ENCODE assay signal across 23 mouse cellular contexts in genomic region chr19:42278461-42278860, GRCm38 (mm10). TPM values are rescaled to one million over a fixed set of nuclear protein-coding genes. Genes with fewer than 3 reads are reported as not detected.
DNase-seq lines count a peak whose midpoint lies in the region; ATAC-seq and TF ChIP-seq lines count a peak whose summit lies in the region.
"Had no signal": no experiment of that assay in that cellular context is flagged by ENCODE, and none has a peak within 500 bp of the region (broad histone marks: within the 10 kb centered on the region; RNA-seq: fewer than 3 reads in every experiment).

No protein-coding gene starts in this region.

- H3K4me3 ChIP-seq in gastrocnemius, adult 2 months = no peak overlapping the region
- no peak overlapping the region for H3K4me3 ChIP-seq in hindbrain, postnatal 0 days (ENCODE audit: low read length)
- H3K4me3 ChIP-seq: embryonic facial prominence, embryonic 13.5 days; embryonic facial prominence, embryonic 15.5 days; erythroblast, embryonic 14.5 days; forebrain, embryonic 10.5 days; forebrain, embryonic 12.5 days had no signal

- intact Hi-C loops in gastrocnemius, adult 2 months (cut with DNase I) = no loop called here
- intact Hi-C loops in gastrocnemius, postnatal 36 days (cut with DNase I) = no loop called here
- intact Hi-C loops in gastrocnemius, postnatal 14 days (cut with DNase I; ENCODE audit: low total_unique reads) = no loop called here

- no peak overlapping the region for H3K9ac ChIP-seq in hindbrain, postnatal 0 days (replicated peaks; ENCODE audit: low read length)
- H3K9ac ChIP-seq: embryonic facial prominence, embryonic 13.5 days; embryonic facial prominence, embryonic 15.5 days; forebrain, embryonic 12.5 days had no signal

- WGBS in hindbrain, postnatal 0 days = 81% methylated on average over 5 of the region's 5 CpGs

- H3K27me3 ChIP-seq in hindbrain, postnatal 0 days (ENCODE audit: insufficient read depth, low read length) = no peaks in the 10 kb centered on the region
- H3K27me3 ChIP-seq: embryonic facial prominence, embryonic 13.5 days; embryonic facial prominence, embryonic 15.5 days; forebrain, embryonic 12.5 days had no signal

- H3K27ac ChIP-seq in gastrocnemius, adult 2 months = peak overlapping the region; percentile 40; the same call in 1 of the 2 replicates
- H3K27ac ChIP-seq in hindbrain, postnatal 0 days = no peak overlapping the region
- H3K27ac ChIP-seq: embryonic facial prominence, embryonic 13.5 days; embryonic facial prominence, embryonic 15.5 days; forebrain, embryonic 10.5 days; forebrain, embryonic 12.5 days had no signal

- no peaks in the 10 kb centered on the region for H3K36me3 ChIP-seq in hindbrain, postnatal 0 days (ENCODE audit: insufficient read depth, low read length)
- H3K36me3 ChIP-seq: embryonic facial prominence, embryonic 13.5 days; embryonic facial prominence, embryonic 15.5 days; forebrain, embryonic 10.5 days; forebrain, embryonic 12.5 days had no signal

- TF ChIP-seq CTCF in gastrocnemius, adult 2 months (IDR thresholded peaks at IDR 0.05) = no peak
- TF ChIP-seq CTCF in hindbrain, postnatal 0 days (IDR thresholded peaks at IDR 0.05; ENCODE audit: low read depth) = no peak

- no peak overlapping the region for H3K4me2 ChIP-seq in hindbrain, postnatal 0 days (ENCODE audit: low read depth, low read length)
- H3K4me2 ChIP-seq: embryonic facial prominence, embryonic 13.5 days; embryonic facial prominence, embryonic 15.5 days; forebrain, embryonic 12.5 days had no signal

- no peaks in the 10 kb centered on the region for H3K4me1 ChIP-seq in hindbrain, postnatal 0 days (ENCODE audit: insufficient read depth, low read length)
- H3K4me1 ChIP-seq: embryonic facial prominence, embryonic 13.5 days; embryonic facial prominence, embryonic 15.5 days had no signal

- ATAC-seq in hindbrain, postnatal 0 days = no peak
- ATAC-seq: forebrain, embryonic 14.5 days; forebrain, embryonic 16.5 days had no signal

- H3K9me3 ChIP-seq in hindbrain, postnatal 0 days (ENCODE audit: low read length) = no peaks in the 10 kb centered on the region
- H3K9me3 ChIP-seq: embryonic facial prominence, embryonic 13.5 days; embryonic facial prominence, embryonic 15.5 days; forebrain, embryonic 10.5 days; forebrain, embryonic 12.5 days had no signal

- peak; percentile 68 for DNase-seq in gastrocnemius, adult 2 months
- DNase-seq in gastrocnemius, postnatal 36 days = no peak
- DNase-seq in gastrocnemius, postnatal 25 days = peak; percentile 46
- no peak for DNase-seq in gastrocnemius, postnatal 14 days
- no peak for DNase-seq in hindbrain, postnatal 0 days (ENCODE audit: low spot score)
- DNase-seq: adrenal gland, adult 2 months; adrenal gland, postnatal 10 days; adrenal gland, postnatal 25 days; cerebellum, adult 11 months; cerebellum, adult 18-20 months; cerebellum, adult 8-10 months; cerebellum, adult 9-11 months; cerebellum, postnatal 14 days; cerebellum, postnatal 36 days; embryo, embryonic 11 days had no signal

RNA-seq across cellular contexts. Expression of gene Golga7b, which starts 31.1 kb away (rescaled TPM):
- 1 to 10 TPM; 2.3 to 2.4 TPM for total RNA-seq in gastrocnemius, adult 2 months (2021)
- total RNA-seq in gastrocnemius, postnatal 36 days (2021) = 1 to 10 TPM; 2.0 to 3.2 TPM
- total RNA-seq in gastrocnemius, postnatal 25 days (2021) = 1 to 10 TPM; 1.7 to 2.3 TPM
- 1 to 10 TPM; 3.1 to 4.8 TPM for total RNA-seq in gastrocnemius, postnatal 14 days (2021)
- total RNA-seq in hindbrain, postnatal 0 days (2014; rRNA removed) = 80.0 and 84.8 TPM in 2 replicates
- polyA plus RNA-seq in hindbrain, postnatal 0 days (2015; fragmentation: Nextera tagmentation; extraction: Ambion mirVana) = 58.7 and 62.4 TPM in 2 replicates
- total RNA-seq: common myeloid progenitor, adult 5-6 weeks had no signal
- polyA plus RNA-seq: erythroblast, embryonic 14.5 days had no signal

Comparison
In these comparisons a context has a peak if more than half of its experiments do, and no peak if none do; other contexts are left out.
1. DNase-seq: peak in gastrocnemius, adult 2 months (single experiment) and gastrocnemius, postnatal 25 days (single experiment); none in gastrocnemius, postnatal 36 days (0 of 2), gastrocnemius, postnatal 14 days (single experiment) and hindbrain, postnatal 0 days (single experiment).
2. RNA of gene Golga7b, which starts 31.1 kb away (total RNA-seq): 80.0 to 84.8 TPM in hindbrain, postnatal 0 days; 3.1 to 4.8 TPM in gastrocnemius, postnatal 14 days, 2.0 to 3.2 TPM in gastrocnemius, postnatal 36 days, 2.3 to 2.4 TPM in gastrocnemius, adult 2 months and 1.7 to 2.3 TPM in gastrocnemius, postnatal 25 days; every median in the first group is over 10 times any median in the second.